Mouse (Mus musculus) CD4-positive naive resting alpha-beta T cell, adult 76 days (primary cell): ENCODE measurements around the gene Asb6. TPM values are rescaled to one million over a fixed set of nuclear protein-coding genes. Genes with fewer than 3 reads are reported as not detected.

Experiments
- total RNA-seq: library from RNA; stranded (reverse); gene quantifications from one replicate; pipeline ENCODE4 v1.2.4, GENCODE M21; 2023

The Asb6 gene
- 56.9 TPM for total RNA-seq

GRCm38 (mm10) chr2:30830283-30830795, at the start of gene Asb6:
Gene Asb6, minus strand, starts transcription at chr2:30830333.

DNA sequence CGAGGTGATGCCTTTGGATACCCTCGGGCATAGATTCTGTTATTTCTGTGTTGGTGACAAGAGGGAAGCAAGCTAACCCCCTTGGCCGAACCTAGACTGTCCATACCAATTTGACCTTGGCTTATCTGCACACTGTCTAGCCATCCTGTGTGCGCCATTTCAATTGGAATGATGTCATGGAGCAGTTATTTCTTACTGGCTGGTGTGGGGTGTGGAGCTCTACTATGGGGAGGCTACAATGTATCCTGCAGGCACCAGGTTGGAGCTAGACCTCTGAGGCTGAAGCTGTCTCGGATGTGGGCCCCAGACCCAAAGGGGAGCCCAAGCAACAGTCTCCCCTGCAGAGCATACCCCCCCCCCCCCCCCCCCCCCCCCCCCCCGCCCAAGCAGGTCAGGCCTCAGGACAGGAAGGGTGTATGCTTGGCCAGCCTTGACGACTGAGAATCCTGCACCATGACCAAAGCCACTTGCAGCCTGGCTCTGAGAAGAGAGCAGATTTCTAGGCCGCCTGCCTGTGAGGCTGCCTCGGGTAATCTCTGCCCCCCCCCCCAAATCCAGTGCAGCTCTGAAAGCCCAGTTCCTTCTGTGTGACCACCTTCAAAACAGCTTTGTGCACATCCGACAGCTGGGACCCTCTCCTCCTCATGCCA, 4.4 kb upstream of the Asb6 start, which contains the start of gene Prrx2:
Prrx2 (plus strand) TSS at position 600 of the 650 bp plus-strand sequence.

DNA sequence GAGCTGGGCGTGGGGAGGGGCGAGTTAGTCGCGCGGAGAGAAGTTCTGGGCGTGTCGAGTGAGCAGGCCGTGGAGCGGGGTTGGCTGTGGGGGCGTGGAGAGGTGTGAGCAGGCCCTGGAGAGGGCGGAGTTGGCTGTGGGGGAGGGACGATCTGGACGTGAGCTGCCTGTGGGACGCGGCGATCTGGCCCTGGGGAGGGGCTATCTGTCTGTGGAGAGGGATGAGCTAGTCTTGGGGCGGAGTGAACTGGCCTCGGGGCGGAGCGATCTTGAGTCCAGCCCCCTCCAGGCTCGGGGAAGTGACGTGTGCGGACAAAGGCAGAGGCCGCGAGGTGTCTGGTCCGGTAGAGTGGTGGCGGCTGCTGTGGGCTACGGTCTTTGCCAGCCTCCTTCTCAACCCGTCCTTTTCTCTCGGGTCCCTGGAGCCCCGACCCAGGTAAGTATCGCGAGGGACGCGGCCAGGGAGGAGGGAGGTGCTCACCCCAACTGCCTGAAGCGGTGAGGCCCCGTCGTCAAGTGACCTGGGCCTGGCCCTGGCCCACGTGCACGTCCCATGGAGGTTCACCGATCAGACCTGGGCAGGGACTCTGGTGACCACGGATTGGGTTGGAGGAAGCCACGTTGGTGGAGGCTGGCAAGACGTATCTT, 22.4 kb downstream of the Asb6 start, which contains the start of gene Ntmt1:
Ntmt1 (plus strand) TSS at position 179 of the 648 bp plus-strand sequence.

DNA sequence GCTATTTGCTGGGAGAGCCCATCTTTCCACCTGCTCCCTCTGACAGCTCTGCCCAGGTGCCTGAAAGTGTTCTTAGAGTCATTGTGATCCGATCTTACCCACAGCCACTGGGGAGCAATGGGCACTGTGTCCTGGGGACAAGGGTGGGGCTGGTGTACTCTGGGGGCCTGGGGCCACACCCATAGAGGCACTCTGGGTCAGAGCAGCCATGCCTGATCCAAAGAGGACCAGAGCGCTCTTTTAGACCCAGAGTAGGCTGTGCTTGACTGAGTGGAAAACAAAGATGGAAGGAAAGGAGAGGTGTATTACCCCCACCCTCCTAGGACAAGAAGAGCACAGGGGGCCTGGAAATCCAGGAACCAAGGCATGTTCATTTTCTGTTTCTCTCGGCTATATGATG, 26.5 kb downstream of the Asb6 start, which contains the start of gene 1700001O22Rik:
1700001O22Rik (minus strand) TSS at position 58 of the 400 bp plus-strand sequence.

Other genes starting within 250 kb of the Asb6 start
- gene Cstad, start 235.3 kb downstream of the Asb6 start, total RNA-seq: 2.2 TPM
- not detected for gene 1700001O22Rik, start 26.7 kb downstream of the Asb6 start, total RNA-seq
- 26.4 TPM for gene Ntmt1, start 22.5 kb downstream of the Asb6 start, total RNA-seq
- 0.91 TPM for gene Prrx2, start 4.6 kb upstream of the Asb6 start, total RNA-seq
- not detected for gene Ptges, start 99.5 kb upstream of the Asb6 start, total RNA-seq
- gene Tor1b, start 122.6 kb upstream of the Asb6 start, total RNA-seq: 42.0 TPM
- gene Tor1a, start 137.6 kb upstream of the Asb6 start, total RNA-seq: 40.3 TPM
- 90.7 TPM for gene BC005624, start 151.9 kb upstream of the Asb6 start, total RNA-seq
- gene Usp20, start 151.9 kb upstream of the Asb6 start, total RNA-seq: 29.1 TPM